Mouse (Mus musculus) brain, adult 2 months (tissue): ENCODE measurements around the gene Prf1.
A peak's percentile ranks its signal among the peaks of the same experiment; 100 is the strongest.

Source experiments
- DNase-seq: peaks from one replicate; pipeline ENCODE4 v3.0.0; 2011; ENCODE audit warnings: low read depth, low spot score

The Prf1 gene

DNA sequence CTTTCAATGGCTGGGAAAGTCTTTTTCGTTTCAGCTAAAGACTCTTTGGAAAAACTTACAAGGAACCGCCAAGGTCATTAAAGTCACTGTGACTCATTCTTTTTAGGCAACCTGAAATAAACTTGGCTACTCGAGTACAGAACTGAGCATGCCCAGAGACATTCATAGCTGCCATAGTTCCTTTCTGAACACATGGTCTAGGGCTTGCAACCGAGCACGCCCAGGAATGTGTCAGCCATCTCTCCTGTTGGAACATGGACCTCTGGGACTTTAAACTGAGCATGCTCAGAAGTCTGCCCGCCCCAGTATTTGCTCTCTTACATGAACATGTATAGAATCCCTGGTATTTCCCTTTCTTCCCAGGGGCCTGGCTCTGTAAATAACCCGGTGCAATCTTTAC, 11.4 kb upstream of the Prf1 start:
- no peak for DNase-seq

DNA sequence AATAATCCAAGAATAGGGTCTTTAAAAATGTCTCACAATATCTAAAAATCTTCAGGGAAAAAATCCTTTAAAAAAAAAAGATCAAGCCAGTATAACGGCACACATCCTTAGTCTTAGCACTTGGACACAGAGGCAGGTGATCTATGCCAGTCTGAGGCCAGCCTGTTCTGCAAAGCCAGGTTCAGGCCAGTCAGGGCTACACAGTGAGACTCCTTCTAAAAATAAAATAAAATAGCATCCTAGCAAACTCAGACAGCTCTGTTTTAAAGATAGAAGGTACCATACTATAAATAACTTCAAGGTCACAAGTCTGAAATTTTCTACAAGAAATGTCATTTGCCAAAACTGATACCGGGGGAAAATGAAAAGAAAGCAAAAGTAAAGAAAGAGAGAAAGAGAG, 7.6 kb upstream of the Prf1 start:
- no peak for DNase-seq

DNA sequence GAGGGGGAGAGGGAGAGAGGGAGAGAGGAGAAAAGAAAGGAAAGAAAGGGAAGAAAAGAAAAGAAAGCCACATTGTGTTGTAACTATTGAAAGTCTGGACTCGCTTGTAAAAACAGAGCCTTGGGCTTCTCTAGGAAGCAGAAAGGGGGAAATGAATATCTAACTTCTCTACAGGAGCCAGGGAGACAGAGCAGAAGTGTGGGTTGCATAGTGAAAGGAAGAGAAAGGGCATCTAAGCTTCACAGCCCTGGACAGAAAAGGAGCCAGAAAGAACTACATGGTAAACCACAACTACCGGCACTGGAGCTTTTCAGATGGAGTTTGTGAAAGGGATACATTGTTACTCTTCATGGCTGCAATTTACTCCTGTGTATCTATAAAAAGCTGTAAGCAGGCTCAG, 7.2 kb upstream of the Prf1 start:
- DNase-seq: no peak

DNA sequence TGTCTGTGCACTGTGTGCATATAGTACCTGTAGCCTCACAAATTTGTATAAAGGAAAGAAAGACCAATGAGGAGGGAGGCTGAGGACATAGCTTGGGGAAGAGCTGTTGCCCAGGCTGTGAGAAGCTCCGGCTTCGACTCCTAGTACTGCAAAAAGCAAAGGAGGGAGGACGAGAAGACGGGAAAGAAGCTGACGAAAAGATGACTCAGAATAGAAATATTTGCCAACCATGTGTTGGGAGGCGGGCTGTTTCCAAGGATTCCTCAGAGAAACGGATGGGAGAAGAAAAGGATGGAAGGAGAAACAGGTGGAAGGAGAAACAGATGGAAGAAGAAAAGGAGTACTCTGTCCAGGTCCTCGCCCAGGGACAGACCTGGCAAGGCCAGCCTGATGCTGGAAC, 3.4 kb upstream of the Prf1 start:
- DNase-seq: peak; percentile 54

DNA sequence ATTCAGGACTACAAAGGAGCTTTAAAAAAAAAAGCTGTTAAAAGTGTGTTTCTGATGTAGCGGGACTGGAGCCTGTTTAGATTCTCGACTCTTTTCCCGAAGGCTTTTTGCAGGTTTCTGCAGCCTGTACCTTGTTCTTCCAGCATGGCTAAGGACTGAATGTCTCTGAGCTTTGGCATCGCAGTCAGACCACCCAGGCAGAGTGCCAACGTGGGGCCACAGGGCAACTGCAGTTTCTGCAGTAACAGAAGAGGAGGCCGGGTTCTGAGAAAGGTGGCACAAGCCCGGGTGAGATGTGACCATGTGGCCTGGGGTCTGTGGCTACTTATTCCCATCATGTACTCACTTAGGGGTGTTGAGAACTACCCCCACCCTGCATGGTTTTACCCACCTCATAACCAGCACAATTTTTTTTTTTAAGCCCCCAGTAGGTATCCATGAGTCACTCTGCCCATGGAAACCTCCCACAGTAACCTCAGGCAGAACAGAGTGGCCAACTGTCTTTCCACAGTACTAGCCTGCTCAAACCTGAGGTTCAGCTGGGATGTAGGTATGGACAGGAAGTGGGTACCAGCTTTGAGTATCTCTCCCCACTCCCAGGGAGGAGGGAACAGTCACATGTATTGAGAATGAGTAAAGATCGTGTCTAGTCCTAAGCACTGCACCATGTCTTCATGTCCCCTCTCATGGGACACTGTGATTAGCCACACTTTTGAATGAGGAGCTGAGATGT, 754 bp upstream of the Prf1 start:
- no peak for DNase-seq

- no peak for DNase-seq
Measured at GRCm38 (mm10) chr10:61300996-61301395, 3.4 kb downstream of the Prf1 start.

GRCm38 (mm10) chr10:61304046-61304445, 6.4 kb downstream of the Prf1 start:
- DNase-seq: peak; percentile 24

GRCm38 (mm10) chr10:61305928-61306590, 8.4 kb downstream of the Prf1 start:
- DNase-seq: no peak

GRCm38 (mm10) chr10:61308706-61309320, 11.2 kb downstream of the Prf1 start:
- DNase-seq: no peak

DNA sequence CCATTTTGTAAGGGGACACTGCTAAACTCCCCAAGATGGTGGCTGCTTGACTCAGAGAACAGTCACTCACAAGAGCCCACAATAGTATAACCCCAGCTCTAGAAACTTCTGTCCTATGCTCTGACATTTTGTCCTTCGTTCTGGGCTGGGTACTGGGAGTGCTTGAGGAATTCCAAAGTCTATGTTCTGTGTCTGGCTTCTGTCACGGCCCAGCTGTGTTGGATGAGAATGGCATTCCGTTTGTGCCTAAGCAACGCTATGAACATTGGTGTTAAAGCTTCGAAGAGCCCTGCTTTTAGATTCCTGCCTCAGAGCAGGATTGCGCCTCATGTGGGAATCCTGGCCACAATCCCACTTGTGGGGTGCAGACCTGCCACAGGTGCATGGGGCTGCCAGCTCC, 14.5 kb downstream of the Prf1 start:
- no peak for DNase-seq

DNA sequence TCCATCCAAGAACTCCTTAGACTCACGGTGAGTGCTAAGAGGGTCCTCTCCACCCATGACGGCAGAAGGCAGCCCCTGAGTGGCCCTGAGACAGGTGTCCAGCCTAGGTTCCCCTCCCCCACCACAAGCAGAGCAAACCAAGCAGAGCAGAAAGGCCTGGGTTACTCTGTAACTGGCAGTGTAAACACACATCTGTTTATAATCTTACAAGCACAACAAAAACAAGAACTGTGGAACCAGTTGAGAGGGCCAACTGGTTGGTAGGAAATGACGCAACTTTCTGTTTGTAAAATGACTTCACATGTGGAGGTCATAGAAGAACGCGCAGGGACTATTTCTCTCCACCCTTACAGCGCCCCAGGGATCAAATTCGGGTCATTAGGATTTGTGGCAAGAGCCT, 15.1 kb downstream of the Prf1 start:
- DNase-seq: no peak

DNA sequence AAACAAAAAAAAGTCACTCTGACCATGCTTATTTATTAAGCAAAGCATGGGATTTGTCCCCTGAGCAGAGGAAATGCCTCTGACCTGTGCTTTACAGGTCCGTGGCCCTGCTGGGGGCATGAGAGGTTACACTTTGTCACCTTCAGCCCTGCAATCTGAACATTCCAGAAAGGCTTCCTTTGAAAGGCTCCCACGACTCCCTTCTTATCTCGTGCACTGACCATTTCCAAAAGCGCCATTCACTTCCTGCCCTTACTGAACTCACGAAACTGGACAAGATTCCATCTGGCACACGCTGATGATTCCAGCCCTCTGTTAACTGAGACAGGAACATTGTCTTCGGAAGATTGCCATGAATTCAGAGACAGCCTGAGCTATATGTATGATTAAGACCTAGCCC, 16.1 kb downstream of the Prf1 start:
- no peak for DNase-seq

DNA sequence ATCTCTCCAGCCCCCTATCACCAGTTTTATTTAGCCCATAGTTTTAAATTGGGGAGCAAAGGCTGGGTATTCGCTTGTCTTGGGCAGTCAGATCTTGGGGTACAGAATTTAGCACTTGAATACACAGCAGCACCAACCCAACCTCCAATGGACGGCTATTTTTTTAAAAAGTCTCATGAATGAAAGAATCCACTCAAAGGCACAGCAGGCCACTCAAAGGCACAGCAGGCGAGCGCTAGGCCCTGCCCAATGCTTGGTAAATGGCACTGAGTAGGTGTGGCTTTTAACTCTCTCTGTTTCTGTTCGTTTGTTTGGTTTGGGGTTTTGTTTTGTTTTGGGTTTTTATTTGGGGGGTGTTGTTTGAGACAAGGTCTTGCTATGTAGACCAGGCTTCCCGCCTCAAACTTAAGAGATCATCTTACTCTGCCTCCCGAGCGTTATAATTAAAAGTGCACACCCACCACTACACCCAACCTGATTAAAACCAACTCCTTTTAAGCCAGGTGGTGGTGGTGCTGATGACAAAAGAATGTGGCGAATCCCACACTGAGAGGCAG, 17.8 kb downstream of the Prf1 start:
- DNase-seq: no peak

GRCm38 (mm10) chr10:61318527-61318926, 20.9 kb downstream of the Prf1 start:
- DNase-seq: no peak

DNA sequence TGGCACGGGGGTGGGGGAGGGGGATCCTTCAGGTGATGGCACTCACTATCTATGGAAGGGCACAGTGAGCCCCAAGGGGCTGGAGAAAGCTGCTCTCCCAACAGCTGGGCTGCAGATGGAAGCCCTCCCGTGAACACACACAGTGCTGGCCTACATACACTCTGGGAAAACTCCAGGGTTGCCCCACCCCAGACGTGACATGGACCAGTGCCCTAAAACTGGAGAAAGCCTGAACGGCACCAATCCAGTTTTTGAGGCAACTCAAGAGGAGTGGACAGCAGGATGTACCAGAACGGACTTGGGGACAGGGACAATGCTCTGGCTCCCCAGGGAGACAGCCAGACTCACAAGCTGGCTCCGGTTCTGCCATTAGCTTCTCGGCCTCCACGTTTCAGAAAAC, 27.1 kb downstream of the Prf1 start:
- DNase-seq: no peak

GRCm38 (mm10) chr10:61325782-61326328, 28.2 kb downstream of the Prf1 start:
- DNase-seq: no peak

DNA sequence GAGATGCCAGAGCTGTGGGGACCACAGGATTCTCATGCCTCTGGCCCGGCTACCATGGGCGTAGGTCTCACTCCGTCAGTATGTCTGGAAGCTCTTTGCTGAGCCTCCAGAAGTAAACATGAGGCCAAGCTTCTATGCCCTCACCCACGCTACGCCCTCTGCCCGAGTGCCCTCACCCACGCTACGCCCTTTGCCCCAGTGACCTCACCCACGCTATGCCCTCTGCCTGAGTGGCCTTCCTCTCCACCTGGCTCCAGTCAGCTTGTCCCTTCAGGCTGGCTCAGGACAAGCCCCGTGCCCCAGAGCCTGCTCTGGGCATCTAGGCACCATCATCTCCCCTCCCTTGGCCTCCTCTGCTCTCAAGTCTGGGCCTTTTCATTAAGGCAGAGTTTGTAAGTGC, 29.9 kb downstream of the Prf1 start:
- DNase-seq: no peak

GRCm38 (mm10) chr10:61328927-61329326, 31.3 kb downstream of the Prf1 start:
- DNase-seq: peak; percentile 26

GRCm38 (mm10) chr10:61331046-61331445, 33.4 kb downstream of the Prf1 start:
- DNase-seq: peak; percentile 92

- DNase-seq: no peak
Measured at GRCm38 (mm10) chr10:61334545-61334944, 36.9 kb downstream of the Prf1 start.

DNA sequence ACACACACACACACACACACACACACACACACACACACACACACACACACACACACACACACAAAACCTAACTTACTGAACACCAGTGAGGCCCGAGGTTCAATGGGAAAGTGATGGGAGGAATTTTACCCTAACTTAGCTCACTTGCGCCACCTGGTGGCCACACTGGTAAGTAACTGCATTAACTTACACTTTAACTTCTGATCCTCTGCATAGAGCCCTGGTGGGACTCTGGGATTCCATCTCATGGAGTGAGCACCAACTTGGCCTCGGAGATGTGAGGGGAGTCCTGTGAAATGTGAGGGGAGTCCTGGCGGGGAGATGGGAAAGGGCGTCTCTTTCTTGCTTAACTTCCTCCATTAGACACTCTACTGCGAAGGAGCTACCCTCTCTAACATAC, 38.5 kb downstream of the Prf1 start:
- DNase-seq: peak; percentile 85

- DNase-seq: no peak
Measured at GRCm38 (mm10) chr10:61336592-61336991, 39.0 kb downstream of the Prf1 start.
